Mouse (Mus musculus) lung, adult 2 months (tissue): ENCODE results near the gene Apod.

Experiments used
- CTCF ChIP-seq: fragments of 200-500 bp; IDR thresholded peaks from 2 replicates; pipeline ENCODE4 v1.5.1; 2011; ENCODE audit warnings: mild to moderate bottlenecking, low read length, control low read depth; ENCODE audit not compliant: insufficient read depth
- POLR2A ChIP-seq: fragments of 200-500 bp; IDR thresholded peaks from 2 replicates; pipeline ENCODE4 v1.6.1; 2011; ENCODE audit warnings: low read depth, mild to moderate bottlenecking, control low read depth, low read length, borderline replicate concordance; ENCODE audit errors: extremely low read depth

- TF ChIP-seq CTCF (no peak), POLR2A (no peak)
Observed at GRCm38 (mm10) chr16:31319316-31319715, 4.7 kb upstream of the Apod start.
